Mouse (Mus musculus): ENCODE measurements around the gene 0610040J01Rik. TPM values are rescaled to one million over a fixed set of nuclear protein-coding genes. Genes with fewer than 3 reads are reported as not detected.

The 0610040J01Rik gene
- polyA plus RNA-seq, 1 experiment from 2014 or later = 51.9 TPM

DNA sequence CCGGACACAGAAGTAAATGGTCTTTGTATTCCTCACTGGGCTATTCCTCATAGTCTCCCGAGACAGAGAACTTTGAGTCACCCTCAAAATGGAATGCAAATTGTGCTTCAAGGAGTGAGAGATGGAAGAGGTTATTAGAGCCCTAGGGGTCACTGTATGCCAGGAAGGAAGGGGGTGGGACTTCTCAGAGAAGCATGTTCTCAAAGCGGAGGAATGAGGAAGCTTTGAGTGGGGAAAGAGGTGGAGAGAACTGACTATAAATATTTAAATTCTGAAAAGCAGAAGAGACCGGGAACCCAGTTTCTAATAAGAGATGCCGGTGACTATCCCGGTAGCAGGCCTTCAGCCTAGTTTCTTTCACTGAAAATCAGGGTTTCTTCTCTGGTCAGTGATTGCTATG lies 14.8 kb downstream of the 0610040J01Rik start:
- Histone ChIP-seq H3K9me3 (ENCODE audit: control insufficient read depth, low read length) (no peaks in the 10 kb centered on the region), H3K9ac (ENCODE audit: low read depth, low read length) (no peak overlapping the region), H3K4me2 (ENCODE audit: low read depth, low read length) (no peak overlapping the region), H3K4me1 (ENCODE audit: control insufficient read depth, insufficient read depth, low read length) (peaks cover 43% of the 10 kb centered on the region), H3K36me3 (ENCODE audit: control insufficient read depth, insufficient read depth, low read length) (no peaks in the 10 kb centered on the region), H3K27ac (ENCODE audit: low read length) (peak overlapping the region; percentile 29), H3K4me3 (ENCODE audit: low read length) (no peak overlapping the region), H3K27me3 (replicated peaks; ENCODE audit: control insufficient read depth, insufficient read depth, low read length) (no peaks in the 10 kb centered on the region)
- no peak for ATAC-seq
- WGBS = 30% methylated on average over 6 of the region's 6 CpGs

- H3K4me1 ChIP-seq (ENCODE audit: control insufficient read depth, insufficient read depth, low read length) = peaks cover 40% of the 10 kb centered on the region
- H3K36me3 ChIP-seq (ENCODE audit: control insufficient read depth, insufficient read depth, low read length) = no peaks in the 10 kb centered on the region
- WGBS = 48% methylated on average over 5 of the region's 5 CpGs
- H3K27me3 ChIP-seq (replicated peaks; ENCODE audit: control insufficient read depth, insufficient read depth, low read length) = no peaks in the 10 kb centered on the region
- no peak overlapping the region for H3K9ac ChIP-seq (ENCODE audit: low read depth, low read length)
- H3K4me3 ChIP-seq (ENCODE audit: low read length) = no peak overlapping the region
- no peak overlapping the region for H3K4me2 ChIP-seq (ENCODE audit: low read depth, low read length)
- peak overlapping the region; percentile 1; the same call in 1 of the 2 replicates for H3K27ac ChIP-seq (ENCODE audit: low read length)
- H3K9me3 ChIP-seq (ENCODE audit: control insufficient read depth, low read length) = no peaks in the 10 kb centered on the region
- ATAC-seq = no peak
These were observed 15.4 kb downstream of the 0610040J01Rik start for GRCm38 (mm10) chr5:63827415-63828053.

GRCm38 (mm10) chr5:63828380-63829185 lies 16.4 kb downstream of the 0610040J01Rik start:
- peaks cover 38% of the 10 kb centered on the region for H3K4me1 ChIP-seq (ENCODE audit: control insufficient read depth, insufficient read depth, low read length)
- 73% methylated on average over 10 of the region's 10 CpGs for WGBS
- no peak overlapping the region for H3K4me3 ChIP-seq (ENCODE audit: low read length)
- H3K27me3 ChIP-seq (replicated peaks; ENCODE audit: control insufficient read depth, insufficient read depth, low read length) = no peaks in the 10 kb centered on the region
- H3K9ac ChIP-seq (ENCODE audit: low read depth, low read length) = no peak overlapping the region
- H3K27ac ChIP-seq (ENCODE audit: low read length) = no peak overlapping the region
- H3K9me3 ChIP-seq (ENCODE audit: control insufficient read depth, low read length) = no peaks in the 10 kb centered on the region
- H3K4me2 ChIP-seq (ENCODE audit: low read depth, low read length) = no peak overlapping the region
- ATAC-seq = no peak
- no peaks in the 10 kb centered on the region for H3K36me3 ChIP-seq (ENCODE audit: control insufficient read depth, insufficient read depth, low read length)

- ATAC-seq = no peak
- Histone ChIP-seq H3K9ac (ENCODE audit: low read depth, low read length) (no peak overlapping the region), H3K9me3 (ENCODE audit: control insufficient read depth, low read length) (no peaks in the 10 kb centered on the region), H3K27me3 (replicated peaks; ENCODE audit: control insufficient read depth, insufficient read depth, low read length) (no peaks in the 10 kb centered on the region), H3K4me3 (ENCODE audit: low read length) (no peak overlapping the region), H3K4me2 (ENCODE audit: low read depth, low read length) (no peak overlapping the region), H3K36me3 (ENCODE audit: control insufficient read depth, insufficient read depth, low read length) (no peaks in the 10 kb centered on the region), H3K27ac (ENCODE audit: low read length) (0 out of 2 replicates have a peak overlapping the region, but pooled peaks have one; percentile 25), H3K4me1 (ENCODE audit: control insufficient read depth, insufficient read depth, low read length) (peaks cover 29% of the 10 kb centered on the region)
- WGBS = 60% methylated on average over 4 of the region's 4 CpGs
These were observed 18.9 kb downstream of the 0610040J01Rik start for GRCm38 (mm10) chr5:63831054-63831453.

GRCm38 (mm10) chr5:63833955-63834354 lies 21.8 kb downstream of the 0610040J01Rik start:
- Histone ChIP-seq H3K36me3 (ENCODE audit: control insufficient read depth, insufficient read depth, low read length) (no peaks in the 10 kb centered on the region), H3K27ac (ENCODE audit: low read length) (no peak overlapping the region), H3K4me1 (ENCODE audit: control insufficient read depth, insufficient read depth, low read length) (peaks cover 6% of the 10 kb centered on the region), H3K4me2 (ENCODE audit: low read depth, low read length) (no peak overlapping the region), H3K27me3 (replicated peaks; ENCODE audit: control insufficient read depth, insufficient read depth, low read length) (no peaks in the 10 kb centered on the region), H3K9me3 (ENCODE audit: control insufficient read depth, low read length) (no peaks in the 10 kb centered on the region), H3K9ac (ENCODE audit: low read depth, low read length) (no peak overlapping the region), H3K4me3 (ENCODE audit: low read length) (no peak overlapping the region)
- ATAC-seq = no peak
- WGBS = 53% methylated on average over 5 of the region's 5 CpGs

GRCm38 (mm10) chr5:63834435-63834834 lies 22.3 kb downstream of the 0610040J01Rik start:
- Histone ChIP-seq H3K9ac (ENCODE audit: low read depth, low read length) (no peak overlapping the region), H3K9me3 (ENCODE audit: control insufficient read depth, low read length) (no peaks in the 10 kb centered on the region), H3K27ac (ENCODE audit: low read length) (no peak overlapping the region), H3K4me1 (ENCODE audit: control insufficient read depth, insufficient read depth, low read length) (peaks cover 8% of the 10 kb centered on the region), H3K4me3 (ENCODE audit: low read length) (no peak overlapping the region), H3K36me3 (ENCODE audit: control insufficient read depth, insufficient read depth, low read length) (no peaks in the 10 kb centered on the region), H3K27me3 (replicated peaks; ENCODE audit: control insufficient read depth, insufficient read depth, low read length) (no peaks in the 10 kb centered on the region), H3K4me2 (ENCODE audit: low read depth, low read length) (no peak overlapping the region)
- ATAC-seq = no peak
- 83% methylated on average over 3 of the region's 3 CpGs for WGBS

DNA sequence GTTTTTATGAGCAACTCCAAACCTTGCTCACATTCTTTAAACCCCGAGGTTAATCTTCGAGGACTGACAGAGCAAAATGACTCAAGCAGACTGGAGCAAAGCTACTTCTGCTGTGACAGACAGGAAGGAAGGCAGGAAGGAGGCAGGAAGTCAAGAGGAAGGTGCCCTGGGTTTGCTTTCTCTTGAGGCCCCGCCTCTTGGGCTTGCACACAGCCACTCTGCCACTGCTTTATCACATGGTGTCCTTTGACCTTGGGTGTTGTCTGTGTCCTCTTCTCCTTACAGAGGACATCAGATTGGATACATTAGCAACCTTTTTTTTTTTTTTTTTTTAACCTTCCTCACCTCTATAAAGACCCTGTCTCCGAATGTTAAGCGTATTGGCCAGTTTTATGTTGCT lies 25.0 kb downstream of the 0610040J01Rik start:
- no peak overlapping the region for H3K4me2 ChIP-seq (ENCODE audit: low read depth, low read length)
- 61% methylated on average over 5 of the region's 5 CpGs for WGBS
- H3K4me1 ChIP-seq (ENCODE audit: control insufficient read depth, insufficient read depth, low read length) = peaks cover 2% of the 10 kb centered on the region; the same call in 1 of the 2 replicates
- H3K36me3 ChIP-seq (ENCODE audit: control insufficient read depth, insufficient read depth, low read length) = no peaks in the 10 kb centered on the region
- peak; percentile 73 for ATAC-seq
- no peak overlapping the region for H3K27ac ChIP-seq (ENCODE audit: low read length)
- H3K4me3 ChIP-seq (ENCODE audit: low read length) = no peak overlapping the region
- H3K27me3 ChIP-seq (replicated peaks; ENCODE audit: control insufficient read depth, insufficient read depth, low read length) = no peaks in the 10 kb centered on the region
- no peak overlapping the region for H3K9ac ChIP-seq (ENCODE audit: low read depth, low read length)
- no peaks in the 10 kb centered on the region for H3K9me3 ChIP-seq (ENCODE audit: control insufficient read depth, low read length)

- peaks cover 5% of the 10 kb centered on the region; the same call in 1 of the 2 replicates for H3K4me1 ChIP-seq (ENCODE audit: control insufficient read depth, insufficient read depth, low read length)
- H3K27me3 ChIP-seq (replicated peaks; ENCODE audit: control insufficient read depth, insufficient read depth, low read length) = no peaks in the 10 kb centered on the region
- 0 out of 2 replicates have a peak, but pooled peaks have one; percentile 32 for ATAC-seq
- WGBS = 82% methylated on average over 2 of the region's 2 CpGs
- no peak overlapping the region for H3K4me2 ChIP-seq (ENCODE audit: low read depth, low read length)
- no peak overlapping the region for H3K27ac ChIP-seq (ENCODE audit: low read length)
- H3K36me3 ChIP-seq (ENCODE audit: control insufficient read depth, insufficient read depth, low read length) = no peaks in the 10 kb centered on the region
- no peak overlapping the region for H3K4me3 ChIP-seq (ENCODE audit: low read length)
- no peak overlapping the region for H3K9ac ChIP-seq (ENCODE audit: low read depth, low read length)
- H3K9me3 ChIP-seq (ENCODE audit: control insufficient read depth, low read length) = no peaks in the 10 kb centered on the region
These were observed 25.7 kb downstream of the 0610040J01Rik start for GRCm38 (mm10) chr5:63837851-63838250.

DNA sequence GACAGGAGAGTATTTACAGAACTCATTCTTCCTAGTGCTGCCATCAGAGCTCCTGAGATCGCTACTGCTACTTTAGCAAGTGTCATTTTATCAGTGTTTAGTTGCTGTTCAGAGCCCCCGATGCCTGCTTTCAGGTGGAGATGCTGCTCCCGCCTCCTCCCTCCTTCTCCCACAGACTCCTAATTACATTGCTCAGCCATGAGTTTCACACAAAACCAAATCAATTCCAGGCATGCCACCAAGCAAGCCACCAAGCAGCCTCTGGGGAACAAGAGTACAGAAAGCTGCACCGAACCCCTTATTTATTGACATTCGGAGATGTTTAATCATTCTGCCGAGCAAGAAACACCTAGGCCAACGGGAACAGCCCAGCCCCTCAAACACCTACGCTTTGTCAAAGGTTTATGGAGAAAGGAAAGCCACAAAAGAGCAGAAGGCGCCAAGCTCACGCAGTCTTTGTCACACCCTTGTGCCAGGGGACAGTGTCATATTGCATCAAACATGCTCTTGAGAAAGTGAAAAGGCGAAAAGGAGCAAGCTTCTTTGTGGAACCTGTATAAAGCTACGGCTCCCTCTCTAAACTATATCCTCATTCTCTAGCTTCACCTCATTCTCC lies 27.7 kb downstream of the 0610040J01Rik start:
- Histone ChIP-seq H3K27me3 (replicated peaks; ENCODE audit: control insufficient read depth, insufficient read depth, low read length) (no peaks in the 10 kb centered on the region), H3K9ac (ENCODE audit: low read depth, low read length) (no peak overlapping the region), H3K4me1 (ENCODE audit: control insufficient read depth, insufficient read depth, low read length) (peaks cover 5% of the 10 kb centered on the region; the same call in 1 of the 2 replicates), H3K36me3 (ENCODE audit: control insufficient read depth, insufficient read depth, low read length) (no peaks in the 10 kb centered on the region), H3K9me3 (ENCODE audit: control insufficient read depth, low read length) (peaks cover 3% of the 10 kb centered on the region; the same call in 1 of the 2 replicates), H3K27ac (ENCODE audit: low read length) (no peak overlapping the region), H3K4me3 (ENCODE audit: low read length) (no peak overlapping the region), H3K4me2 (ENCODE audit: low read depth, low read length) (no peak overlapping the region)
- ATAC-seq = no peak
- WGBS = 57% methylated on average over 12 of the region's 12 CpGs
